Mouse (Mus musculus) forebrain, embryonic 15.5 days (tissue): ENCODE measurements at regions not wholly inside any gene's neighbourhood (a gene's known extent, or its start where the extent isn't known, plus 50 kb on each side); places are given as distances from the start of the nearest gene placed in this dataset.

Experiments used
- ATAC-seq: fragments of 200-750 bp; cut with Nextera tagmentation; replicated peaks from 2 replicates; pipeline ENCODE4 v1.8.0; 2017; ENCODE audit warnings: mild to moderate bottlenecking, moderate TSS enrichment, moderate library complexity
- H3K27ac ChIP-seq: fragments of 300-500 bp; sonication (generic); replicated peaks from 2 replicates; pipeline ENCODE4 v1.5.1; 2015; ENCODE audit warnings: mild to moderate bottlenecking, inconsistent platforms
- H3K27me3 ChIP-seq: fragments of 300-500 bp; sonication (generic); 2 replicates; pipeline ENCODE4 v1.6.1; 2015; ENCODE audit warnings: inconsistent platforms
- H3K36me3 ChIP-seq: fragments of 300-500 bp; sonication (generic); 2 replicates; pipeline ENCODE4 v1.6.1; 2015; ENCODE audit warnings: mild to moderate bottlenecking, inconsistent platforms
- H3K4me1 ChIP-seq: fragments of 300-500 bp; sonication (generic); 2 replicates; pipeline ENCODE4 v1.6.1; 2015; ENCODE audit warnings: inconsistent platforms
- H3K4me2 ChIP-seq: fragments of 300-500 bp; sonication (generic); replicated peaks from 2 replicates; pipeline ENCODE4 v1.6.1; 2015; ENCODE audit warnings: mild to moderate bottlenecking, inconsistent platforms
- H3K4me3 ChIP-seq: fragments of 300-500 bp; sonication (generic); 2 replicates; pipeline ENCODE4 v1.5.1; 2015; ENCODE audit warnings: mild to moderate bottlenecking, inconsistent platforms
- H3K9ac ChIP-seq: fragments of 300-500 bp; sonication (generic); replicated peaks from 2 replicates; pipeline ENCODE4 v1.6.1; 2015; ENCODE audit warnings: mild to moderate bottlenecking, inconsistent platforms
- H3K9me3 ChIP-seq: fragments of 300-500 bp; sonication (generic); 2 replicates; pipeline ENCODE4 v1.6.1; 2016; ENCODE audit warnings: inconsistent platforms
- WGBS: fragments of 180-500 bp; shearing (Covaris S2); methylation state at CpG from one replicate; pipeline ENCODE4 v1.1.7; 2015; ENCODE audit warnings: mixed read lengths; 5-methylcytosine and 5-hydroxymethylcytosine counted together

DNA sequence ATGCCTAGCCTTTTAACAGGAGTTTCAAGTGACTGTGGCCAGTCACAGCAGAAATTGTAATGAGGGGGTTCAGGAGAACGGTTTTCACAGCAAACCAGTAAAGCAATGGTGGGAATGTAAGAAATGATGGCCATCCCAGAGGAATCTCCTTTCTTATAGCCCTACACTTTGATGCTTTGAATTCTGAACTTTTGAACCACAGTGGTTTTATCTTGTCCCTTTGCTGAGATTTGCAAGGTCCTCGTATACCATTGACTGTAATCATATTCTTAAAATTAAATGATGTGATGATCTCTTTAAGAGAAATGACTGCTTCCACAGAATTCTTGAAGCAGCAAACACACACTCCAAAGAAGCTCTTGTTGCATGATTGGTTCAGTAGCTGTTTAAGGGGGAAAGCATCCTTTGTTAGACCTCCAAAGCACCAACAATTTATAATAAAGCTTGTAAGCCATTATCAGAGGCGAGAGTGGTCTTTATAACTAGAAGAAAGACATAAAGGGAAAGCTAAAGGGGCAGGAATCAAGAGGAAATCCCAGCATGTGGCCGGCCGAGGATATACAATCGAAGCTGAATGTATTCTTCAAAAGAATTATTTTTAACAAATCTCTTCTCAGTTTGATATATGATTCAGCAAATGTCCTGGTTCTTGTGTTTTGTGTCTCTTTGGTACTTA, 56.3 kb upstream of the Robo2 start:
- Histone ChIP-seq H3K9ac (no peak overlapping the region), H3K27ac (peak overlapping the region; percentile 62; the same call in 1 of the 2 replicates), H3K36me3 (no peaks in the 10 kb centered on the region), H3K9me3 (no peaks in the 10 kb centered on the region), H3K4me3 (no peak overlapping the region), H3K4me2 (no peak overlapping the region), H3K4me1 (peaks cover 21% of the 10 kb centered on the region), H3K27me3 (no peaks in the 10 kb centered on the region)
- ATAC-seq = no peak
- 7% methylated on average over 6 of the region's 6 CpGs for WGBS

DNA sequence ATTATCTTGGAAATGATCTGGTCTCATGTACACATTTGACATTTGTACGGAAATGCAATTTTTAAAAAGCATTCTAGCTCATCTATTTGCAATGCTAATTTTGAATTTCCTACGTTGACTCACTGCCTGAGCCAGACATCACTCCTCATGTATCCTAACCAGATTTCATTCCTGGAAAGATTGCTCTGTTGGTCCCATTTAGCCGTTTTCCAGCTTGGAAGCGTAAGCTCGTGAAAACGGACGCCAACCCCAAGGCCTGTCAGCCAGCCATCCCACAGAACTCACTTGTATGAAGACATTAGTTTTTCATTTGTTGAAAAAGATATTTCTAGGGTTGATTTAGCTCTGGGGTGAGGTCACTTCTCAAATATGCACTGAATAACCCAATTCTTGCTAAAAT, 55.5 kb upstream of the Robo2 start:
- Histone ChIP-seq H3K4me2 (no peak overlapping the region), H3K9me3 (no peaks in the 10 kb centered on the region), H3K27ac (peak overlapping the region; percentile 62), H3K36me3 (no peaks in the 10 kb centered on the region), H3K4me3 (no peak overlapping the region), H3K4me1 (peaks cover 22% of the 10 kb centered on the region), H3K27me3 (no peaks in the 10 kb centered on the region), H3K9ac (no peak overlapping the region)
- WGBS = 56% methylated on average over 7 of the region's 7 CpGs
- 0 out of 2 replicates have a peak, but pooled peaks have one; percentile 27 for ATAC-seq

DNA sequence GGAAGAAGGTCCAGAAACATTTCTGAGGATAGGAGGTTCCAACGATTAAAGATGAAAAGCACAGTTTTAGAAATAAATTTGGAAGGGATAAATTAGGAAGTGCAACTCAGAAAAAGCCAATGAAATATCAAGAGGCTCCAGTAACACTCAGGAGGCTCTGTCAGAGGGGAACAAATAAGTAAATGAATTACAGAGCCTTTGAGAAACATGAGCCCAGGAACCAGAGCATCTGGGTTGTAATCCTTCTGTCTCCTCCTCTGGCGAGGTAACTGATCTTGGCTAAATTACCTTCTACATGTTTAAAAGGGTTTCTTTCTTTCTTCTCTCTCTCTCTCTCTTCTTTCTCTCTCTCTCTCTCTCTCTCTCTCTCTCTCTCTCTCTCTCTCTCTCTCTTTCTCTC, 53.2 kb upstream of the Robo2 start:
- H3K4me2 ChIP-seq = no peak overlapping the region
- WGBS = 43% methylated on average over 2 of the region's 2 CpGs
- H3K36me3 ChIP-seq = no peaks in the 10 kb centered on the region
- H3K27me3 ChIP-seq = no peaks in the 10 kb centered on the region
- no peaks in the 10 kb centered on the region for H3K9me3 ChIP-seq
- H3K27ac ChIP-seq = peak overlapping the region; percentile 80
- H3K9ac ChIP-seq = no peak overlapping the region
- H3K4me3 ChIP-seq = no peak overlapping the region
- H3K4me1 ChIP-seq = peaks cover 22% of the 10 kb centered on the region
- ATAC-seq = no peak

DNA sequence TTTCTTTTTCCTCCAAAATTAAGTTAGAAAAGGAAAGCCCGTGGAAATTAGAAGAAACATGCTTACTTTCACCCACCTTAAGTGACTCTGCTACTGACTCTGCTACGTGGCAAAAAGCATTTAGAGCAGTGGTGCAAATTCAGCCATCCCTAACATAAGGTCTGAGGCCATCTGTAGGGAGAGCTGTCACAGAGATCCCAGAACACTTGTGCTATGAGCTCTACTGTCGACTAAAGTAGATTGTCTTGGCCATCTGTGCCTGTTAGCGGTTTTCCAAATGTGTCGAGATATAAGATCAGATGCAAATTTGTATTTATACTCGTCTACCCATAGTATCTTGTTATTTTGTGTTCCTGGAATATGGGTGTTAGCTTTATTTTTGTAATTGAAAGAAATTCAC, 52.7 kb upstream of the Robo2 start:
- Histone ChIP-seq H3K36me3 (no peaks in the 10 kb centered on the region), H3K4me1 (peaks cover 22% of the 10 kb centered on the region), H3K4me2 (no peak overlapping the region), H3K9ac (no peak overlapping the region), H3K9me3 (no peaks in the 10 kb centered on the region), H3K4me3 (no peak overlapping the region), H3K27ac (peak overlapping the region; percentile 80), H3K27me3 (no peaks in the 10 kb centered on the region)
- peak; percentile 90 for ATAC-seq
- 46% methylated on average over 6 of the region's 6 CpGs for WGBS

DNA sequence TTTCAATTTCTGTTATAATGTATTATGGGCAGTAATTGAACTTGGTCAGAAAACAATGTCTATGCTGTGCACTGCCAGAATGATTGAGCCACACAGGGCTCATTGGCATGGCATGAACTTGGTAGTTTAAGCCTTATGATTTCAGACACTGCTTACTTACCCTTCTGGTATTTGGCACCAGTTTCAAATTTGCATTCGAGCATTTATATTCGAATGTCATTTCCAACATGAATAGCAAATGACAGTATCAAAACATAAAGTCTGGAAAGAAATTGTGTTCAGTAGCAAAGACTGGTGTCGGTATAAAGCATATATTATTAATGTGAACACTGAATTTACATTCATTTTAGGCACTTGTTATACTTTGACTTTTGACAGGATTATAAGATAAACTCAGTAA, 50.8 kb upstream of the Robo2 start:
- no peak overlapping the region for H3K27ac ChIP-seq
- H3K9me3 ChIP-seq = no peaks in the 10 kb centered on the region
- no peaks in the 10 kb centered on the region for H3K27me3 ChIP-seq
- no peaks in the 10 kb centered on the region for H3K36me3 ChIP-seq
- 53% methylated on average over 3 of the region's 3 CpGs for WGBS
- ATAC-seq = no peak
- no peak overlapping the region for H3K4me3 ChIP-seq
- peaks cover 16% of the 10 kb centered on the region; the same call in 1 of the 2 replicates for H3K4me1 ChIP-seq
- no peak overlapping the region for H3K9ac ChIP-seq
- no peak overlapping the region for H3K4me2 ChIP-seq
